Mouse (Mus musculus) MEL (cell line): ENCODE measurements at regions not wholly inside any gene's neighbourhood (a gene's known extent, or its start where the extent isn't known, plus 50 kb on each side); places are given as distances from the start of the nearest gene placed in this dataset.

Experiments
- CTCF ChIP-seq, 3 experiments: IDR thresholded peaks in 2 of 3; conservative IDR thresholded peaks in 1 of 3; 2 replicates each; pipeline ENCODE4 v1.5.1; 2011 to 2012; ENCODE audit warnings: low read length in 3 of 3, low read depth in 2 of 3, mild to moderate bottlenecking in 2 of 3, improper control_type of control experiment in 1 of 3, inconsistent platforms in 1 of 3, mixed read lengths in 1 of 3, moderate library complexity in 1 of 3; ENCODE audit not compliant: control insufficient read depth in 1 of 3, insufficient read depth in 1 of 3, poor library complexity in 1 of 3, severe bottlenecking in 1 of 3
- JUND ChIP-seq: IDR thresholded peaks from 2 replicates; pipeline ENCODE4 v1.6.1; 2011; ENCODE audit warnings: low read depth, mild to moderate bottlenecking, improper control_type of control experiment, low read length
- KAT2A ChIP-seq: conservative IDR thresholded peaks from 2 replicates; pipeline ENCODE4 v1.6.1; 2012; ENCODE audit warnings: low read depth, low read length, improper control_type of control experiment, inconsistent platforms
- MAFK ChIP-seq: IDR thresholded peaks from 2 replicates; pipeline ENCODE4 v1.6.1; 2011; ENCODE audit warnings: low read depth, mild to moderate bottlenecking, low read length, improper control_type of control experiment, borderline replicate concordance
- MAZ ChIP-seq: IDR thresholded peaks from 2 replicates; pipeline ENCODE4 v1.6.1; 2012; ENCODE audit warnings: low read depth, mild to moderate bottlenecking, inconsistent platforms, low read length, improper control_type of control experiment
- NRF1 ChIP-seq: IDR thresholded peaks from 2 replicates; pipeline ENCODE4 v1.6.1; 2014; ENCODE audit warnings: low read depth, mild to moderate bottlenecking, inconsistent platforms, low read length, improper control_type of control experiment, moderate library complexity; ENCODE audit not compliant: poor library complexity, insufficient read depth, severe bottlenecking
- RAD21 ChIP-seq: IDR thresholded peaks from 2 replicates; pipeline ENCODE4 v1.6.1; 2011; ENCODE audit warnings: mild to moderate bottlenecking, low read depth, low read length, improper control_type of control experiment
- SIN3A ChIP-seq: IDR thresholded peaks from 2 replicates; pipeline ENCODE4 v1.6.1; 2012; ENCODE audit warnings: low read length, improper control_type of control experiment, inconsistent platforms

- TF ChIP-seq RAD21 (no peak), JUND (no peak), NRF1 (no peak), MAZ (no peak), CTCF (IDR thresholded peaks at IDR 0.05 in 2 of 3, conservative IDR thresholded peaks at IDR 0.05 in 1 of 3; ENCODE audit: control insufficient read depth in 1 of 3, insufficient read depth in 1 of 3, low read depth in 2 of 3, low read length in 3 of 3, poor library complexity in 1 of 3, severe bottlenecking in 1 of 3) (no peak), KAT2A (no peak), SIN3A (no peak), MAFK (no peak)
Observed at GRCm38 (mm10) chr13:72902576-72902975, 274.0 kb downstream of the Irx2 start.
